Mouse (Mus musculus) testis, adult 2 months (tissue): ENCODE measurements around the gene Map2k5.

Source experiments
- CTCF ChIP-seq: fragments of 200-500 bp; IDR thresholded peaks from 2 replicates; pipeline ENCODE4 v1.5.1; 2012; ENCODE audit warnings: low read depth, mild to moderate bottlenecking, inconsistent platforms, low read length, moderate library complexity; ENCODE audit not compliant: control insufficient read depth, insufficient read depth, insufficient replicate concordance
- POLR2A ChIP-seq: fragments of 200-500 bp; IDR thresholded peaks from 2 replicates; pipeline ENCODE4 v1.6.1; 2012; ENCODE audit warnings: low read depth, mild to moderate bottlenecking, inconsistent platforms, low read length, moderate library complexity; ENCODE audit not compliant: control insufficient read depth

DNA sequence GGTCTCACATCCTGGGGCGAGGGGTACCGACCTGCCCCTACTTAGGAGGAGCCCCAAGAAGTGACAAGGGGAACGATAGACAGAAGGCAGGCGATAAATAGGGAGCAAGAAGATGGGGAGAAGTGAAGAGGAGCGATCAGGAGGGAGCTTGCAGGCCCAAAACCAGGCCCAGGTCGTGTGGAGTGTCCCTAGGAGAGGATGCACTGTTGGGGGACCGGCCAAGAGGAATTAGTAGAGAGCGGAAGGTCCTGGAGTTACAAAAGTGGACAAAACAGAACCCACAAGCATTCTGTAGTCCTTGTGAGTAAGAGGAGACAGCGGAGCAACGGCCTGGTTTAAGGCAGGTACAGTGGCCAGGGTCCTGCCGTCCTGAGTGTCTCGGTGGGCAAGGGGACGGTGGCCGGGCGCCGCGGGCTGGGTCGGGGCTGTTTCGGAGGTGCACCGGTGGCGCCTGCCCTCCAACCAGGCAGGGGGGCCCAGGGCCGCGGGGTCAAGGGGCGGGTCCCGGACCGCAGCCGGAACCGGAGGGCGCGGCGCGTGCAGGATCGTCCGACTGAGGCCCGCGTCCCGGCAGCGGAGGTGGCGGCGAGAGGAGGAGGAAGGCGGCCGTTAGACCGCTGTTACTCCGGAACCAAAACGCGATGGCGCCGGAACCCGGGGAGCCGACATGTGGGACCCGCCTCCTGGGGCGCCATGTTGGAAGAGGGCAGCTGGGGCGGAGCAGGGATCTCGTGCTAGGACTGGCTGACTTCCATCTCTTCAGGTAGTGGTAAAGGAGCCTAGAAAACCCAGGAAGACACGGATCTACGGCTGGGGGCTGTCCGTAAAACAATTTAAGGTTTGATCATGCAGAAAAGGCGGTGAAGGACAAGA lies at the start of gene Map2k5:
- peak; percentile 61 for TF ChIP-seq POLR2A
- TF ChIP-seq CTCF, result no peak
